12 mouse cellular contexts compared by ENCODE assay signal in the genomic region with DNA sequence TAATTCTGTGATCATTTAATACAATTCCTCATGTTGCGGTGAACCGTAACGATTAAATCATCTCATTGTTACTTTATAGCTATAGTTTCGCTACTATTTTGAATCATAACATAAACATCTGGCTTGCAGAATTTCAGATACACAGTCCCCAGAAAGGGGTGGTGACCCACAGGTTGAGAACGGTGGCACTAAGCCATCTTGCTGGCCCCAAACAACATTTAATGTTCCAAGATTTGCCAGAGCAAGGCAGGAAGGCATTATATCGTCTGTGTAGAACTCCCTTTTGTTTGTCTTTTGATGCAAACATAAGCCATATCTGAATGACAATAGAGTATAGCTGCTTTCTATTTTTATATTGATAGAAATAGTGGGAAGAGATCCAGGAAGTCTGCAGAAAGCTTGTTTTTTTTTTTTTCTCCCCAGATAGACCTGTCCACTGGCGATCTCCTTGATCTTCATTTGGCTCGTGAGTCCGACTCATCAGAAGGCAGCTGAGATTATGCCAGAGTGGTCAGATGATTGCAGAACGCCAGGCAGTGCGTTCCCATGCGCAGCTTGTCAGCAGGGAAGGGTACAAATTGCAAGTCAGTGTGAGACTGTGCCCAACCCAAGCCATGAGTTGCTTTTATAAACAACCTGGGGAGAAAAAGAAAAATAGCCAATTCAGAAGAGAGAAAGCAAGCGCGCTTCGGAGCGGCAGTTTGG.
DNase-seq lines count a peak whose midpoint lies in the region; ATAC-seq lines count a peak whose summit lies in the region.
"Had no signal": no experiment of that assay in that cellular context is flagged by ENCODE, and none has a peak within 500 bp of the region (broad histone marks: within the 10 kb centered on the region; RNA-seq: fewer than 3 reads in every experiment).

No protein-coding gene starts in this region.

- intact Hi-C loops in left cerebral cortex, postnatal 25 days (cut with DNase I), result no loop called here

- no peak overlapping the region for H3K4me2 ChIP-seq in forebrain, embryonic 13.5 days
- no peak overlapping the region for H3K4me2 ChIP-seq in forebrain, embryonic 11.5 days (ENCODE audit: low read depth, low read length, severe bottlenecking)
- H3K4me2 ChIP-seq: heart, embryonic 15.5 days had no signal

- 0 out of 2 replicates have a peak, but pooled peaks have one; percentile 38 for ATAC-seq in forebrain, embryonic 13.5 days
- ATAC-seq in forebrain, embryonic 11.5 days (replicated peaks; ENCODE audit: low FRiP score), result no peak

- no peak for DNase-seq in forebrain, embryonic 11.5 days (ENCODE audit: low spot score)
- peak; percentile 2 to 17 for DNase-seq in left cerebral cortex, postnatal 25 days (ENCODE audit: low spot score in 2 of 2)
- no peak for DNase-seq in left cerebral cortex, adult 9 months (ENCODE audit: low spot score in 2 of 2)
- peak; percentile 8 for DNase-seq in right cerebral cortex, postnatal 4 days
- DNase-seq in right cerebral cortex, adult 2 months (ENCODE audit: low spot score in 2 of 2), result no peak
- DNase-seq in testis, postnatal 14 days (ENCODE audit: low spot score), result no peak
- DNase-seq: cerebellum, adult 9-10 months; heart, adult 18-20 months; lung, adult 2 months had no signal

- H3K4me3 ChIP-seq in forebrain, embryonic 13.5 days, result no peak overlapping the region
- H3K4me3 ChIP-seq in forebrain, embryonic 11.5 days (ENCODE audit: low read depth, low read length), result no peak overlapping the region
- H3K4me3 ChIP-seq: embryonic facial prominence, embryonic 10.5 days; heart, embryonic 15.5 days had no signal

- no peak overlapping the region for H3K9ac ChIP-seq in forebrain, embryonic 13.5 days
- no peak overlapping the region for H3K9ac ChIP-seq in forebrain, embryonic 11.5 days (ENCODE audit: low read length)
- H3K9ac ChIP-seq: heart, embryonic 15.5 days had no signal

- no peaks in the 10 kb centered on the region for H3K9me3 ChIP-seq in forebrain, embryonic 13.5 days (replicated peaks)
- H3K9me3 ChIP-seq in forebrain, embryonic 11.5 days (ENCODE audit: control insufficient read depth, low read length), result no peaks in the 10 kb centered on the region
- H3K9me3 ChIP-seq: embryonic facial prominence, embryonic 10.5 days; heart, embryonic 15.5 days had no signal

- H3K27ac ChIP-seq in forebrain, embryonic 13.5 days, result no peak overlapping the region
- no peak overlapping the region for H3K27ac ChIP-seq in forebrain, embryonic 11.5 days (ENCODE audit: low read depth, low read length)
- H3K27ac ChIP-seq: embryonic facial prominence, embryonic 10.5 days; heart, embryonic 15.5 days had no signal

- no peaks in the 10 kb centered on the region for H3K27me3 ChIP-seq in forebrain, embryonic 13.5 days
- H3K27me3 ChIP-seq in forebrain, embryonic 11.5 days (ENCODE audit: control insufficient read depth, insufficient read depth, low read length), result no peaks in the 10 kb centered on the region
- H3K27me3 ChIP-seq: heart, embryonic 15.5 days had no signal

- WGBS in forebrain, embryonic 13.5 days, result 61% methylated on average over 16 of the region's 16 CpGs
- WGBS in forebrain, embryonic 11.5 days, result 89% methylated on average over 16 of the region's 16 CpGs

- H3K4me1 ChIP-seq in forebrain, embryonic 13.5 days, result peaks cover 16% of the 10 kb centered on the region
- no peaks in the 10 kb centered on the region for H3K4me1 ChIP-seq in forebrain, embryonic 11.5 days (replicated peaks; ENCODE audit: control insufficient read depth, insufficient read depth, low read length)
- H3K4me1 ChIP-seq: embryonic facial prominence, embryonic 10.5 days; heart, embryonic 15.5 days had no signal

- H3K36me3 ChIP-seq in forebrain, embryonic 13.5 days (ENCODE audit: poor library complexity, severe bottlenecking), result no peaks in the 10 kb centered on the region
- H3K36me3 ChIP-seq in forebrain, embryonic 11.5 days (ENCODE audit: control insufficient read depth, insufficient read depth, low read length), result no peaks in the 10 kb centered on the region
- H3K36me3 ChIP-seq: embryonic facial prominence, embryonic 10.5 days; heart, embryonic 15.5 days had no signal

Comparison
In these comparisons a context has a peak if more than half of its experiments do, and no peak if none do; other contexts are left out.
1. DNase-seq: peak in left cerebral cortex, postnatal 25 days (2 of 2) and right cerebral cortex, postnatal 4 days (single experiment); none in forebrain, embryonic 11.5 days (single experiment), left cerebral cortex, adult 9 months (0 of 2), right cerebral cortex, adult 2 months (0 of 2) and testis, postnatal 14 days (single experiment).